Mouse (Mus musculus): ENCODE data around the gene Gm17124.
"Not testable (repeated sequence)": the region's sequence is repeated elsewhere in the genome, so short reads cannot be mapped to it uniquely, and the experiment has no call there.

The Gm17124 gene
- long read RNA-seq, experiment 1: 0 reads
- long read RNA-seq, experiment 2: 0 reads

DNA sequence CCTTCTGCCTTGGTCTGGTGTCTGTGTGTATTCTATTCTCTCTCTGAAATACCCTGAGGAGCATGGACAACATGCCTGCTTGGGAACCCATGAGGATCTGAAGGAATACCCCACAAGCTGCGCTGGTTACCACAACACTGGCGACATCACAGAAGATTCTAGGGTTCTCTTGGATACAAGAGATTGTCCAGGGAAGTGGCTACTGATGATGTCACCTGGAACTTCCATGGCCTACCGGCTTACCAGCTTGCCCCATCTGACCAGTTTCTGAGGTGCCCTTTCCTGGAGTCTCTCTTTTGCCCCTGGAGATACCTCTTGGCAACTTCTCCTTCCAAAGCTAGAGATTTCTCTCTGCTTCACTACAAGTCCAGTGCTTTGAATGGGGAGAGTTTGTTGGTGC lies at the start of gene Gm17124:
Gene Gm17124, minus strand, starts transcription at position 101 of the 400 bp plus-strand sequence.
- intact Hi-C loops (cut with DNase I): not testable (repeated sequence)

DNA sequence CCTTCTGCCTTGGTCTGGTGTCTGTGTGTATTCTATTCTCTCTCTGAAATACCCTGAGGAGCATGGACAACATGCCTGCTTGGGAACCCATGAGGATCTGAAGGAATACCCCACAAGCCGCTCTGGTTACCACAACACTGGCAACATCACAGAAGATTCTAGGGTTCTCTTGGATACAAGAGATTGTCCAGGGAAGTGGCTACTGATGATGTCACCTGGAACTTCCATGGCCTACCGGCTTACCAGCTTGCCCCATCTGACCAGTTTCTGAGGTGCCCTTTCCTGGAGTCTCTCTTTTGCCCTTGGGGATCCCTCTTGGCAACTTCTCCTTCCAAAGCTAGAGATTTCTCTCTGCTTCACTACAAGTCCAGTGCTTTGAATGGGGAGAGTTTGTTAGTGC lies 42.1 kb upstream of the Gm17124 start, which contains the start of gene Gm3633:
Gene Gm3633, minus strand, starts transcription at position 101 of the 400 bp plus-strand sequence.
- intact Hi-C loops (cut with DNase I): not testable (repeated sequence)

Small RNA genes lying within 50 kb of the gene (microRNA-seq; reads per million reads assigned to microRNA genes)
- gene Gm23620 (0 reads per million in 2 experiments), gene Gm25228 (0 reads per million in 2 experiments)

All from adrenal gland (tissue).